Mouse (Mus musculus) brain, embryonic 14.5 days (tissue): ENCODE data around the gene Mapkapk3. TPM values are rescaled to one million over a fixed set of nuclear protein-coding genes. Genes with fewer than 3 reads are reported as not detected.

Experiments
- DNase-seq: peaks from one replicate; pipeline ENCODE4 v3.0.0-alpha.2; 2011; ENCODE audit warnings: low read depth
- CTCF ChIP-seq: fragments of 200-500 bp; IDR thresholded peaks from 2 replicates; pipeline ENCODE4 v1.5.1; 2012; ENCODE audit warnings: inconsistent platforms, mild to moderate bottlenecking, moderate library complexity, borderline replicate concordance; ENCODE audit not compliant: insufficient read depth, insufficient read length; ENCODE audit errors: extremely low read depth
- POLR2A ChIP-seq: fragments of 200-500 bp; IDR thresholded peaks from 2 replicates; pipeline ENCODE4 v1.6.1; 2012; ENCODE audit warnings: mild to moderate bottlenecking, inconsistent platforms, borderline replicate concordance; ENCODE audit not compliant: poor library complexity, insufficient read depth, insufficient read length, severe bottlenecking; ENCODE audit errors: extremely low read depth
- polyA plus RNA-seq: library from polyadenylated mRNA; depleted of rRNA; stranded (reverse); fragments of >200 nt; gene quantifications from 2 replicates; pipeline ENCODE4 v1.2.3, GENCODE M21; 2012

Mapkapk3 gene
- polyA plus RNA-seq, 1 experiment, result 3.3 TPM

DNA sequence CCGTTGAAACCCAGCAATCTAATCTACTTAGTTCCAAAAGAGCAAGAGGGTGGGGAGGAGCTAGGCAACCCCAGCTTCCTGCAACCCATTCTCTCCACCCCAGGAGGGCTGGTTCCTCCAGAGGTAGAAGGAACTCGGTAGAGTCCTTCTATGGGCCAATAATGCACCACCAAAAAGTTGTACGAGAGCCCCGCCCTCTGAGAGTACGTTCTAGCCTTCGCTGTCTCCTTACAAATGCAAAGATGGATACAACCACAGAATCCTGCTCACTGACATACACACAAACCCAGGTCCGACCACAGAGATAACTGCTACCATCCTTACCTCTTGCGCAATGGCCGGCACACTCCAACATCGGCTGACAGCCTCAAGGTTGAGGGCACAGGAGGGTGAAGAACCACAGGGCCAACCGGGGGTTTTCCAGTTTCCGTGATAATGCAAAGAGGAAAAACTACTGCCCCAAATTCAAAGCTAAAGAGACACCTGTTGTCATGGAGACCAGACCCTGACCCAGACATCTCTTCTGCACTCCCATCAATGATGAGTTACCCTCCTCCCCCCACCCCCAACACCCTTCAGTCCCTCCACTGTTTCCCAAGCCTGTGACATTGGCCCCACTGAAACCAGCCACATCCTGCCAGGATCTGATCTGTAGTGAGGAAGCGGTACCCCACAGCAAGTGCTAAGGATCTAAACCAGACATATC, 9.2 kb downstream of the Mapkapk3 start:
- no peak for DNase-seq
- TF ChIP-seq POLR2A, result no peak
- TF ChIP-seq CTCF, result no peak

DNA sequence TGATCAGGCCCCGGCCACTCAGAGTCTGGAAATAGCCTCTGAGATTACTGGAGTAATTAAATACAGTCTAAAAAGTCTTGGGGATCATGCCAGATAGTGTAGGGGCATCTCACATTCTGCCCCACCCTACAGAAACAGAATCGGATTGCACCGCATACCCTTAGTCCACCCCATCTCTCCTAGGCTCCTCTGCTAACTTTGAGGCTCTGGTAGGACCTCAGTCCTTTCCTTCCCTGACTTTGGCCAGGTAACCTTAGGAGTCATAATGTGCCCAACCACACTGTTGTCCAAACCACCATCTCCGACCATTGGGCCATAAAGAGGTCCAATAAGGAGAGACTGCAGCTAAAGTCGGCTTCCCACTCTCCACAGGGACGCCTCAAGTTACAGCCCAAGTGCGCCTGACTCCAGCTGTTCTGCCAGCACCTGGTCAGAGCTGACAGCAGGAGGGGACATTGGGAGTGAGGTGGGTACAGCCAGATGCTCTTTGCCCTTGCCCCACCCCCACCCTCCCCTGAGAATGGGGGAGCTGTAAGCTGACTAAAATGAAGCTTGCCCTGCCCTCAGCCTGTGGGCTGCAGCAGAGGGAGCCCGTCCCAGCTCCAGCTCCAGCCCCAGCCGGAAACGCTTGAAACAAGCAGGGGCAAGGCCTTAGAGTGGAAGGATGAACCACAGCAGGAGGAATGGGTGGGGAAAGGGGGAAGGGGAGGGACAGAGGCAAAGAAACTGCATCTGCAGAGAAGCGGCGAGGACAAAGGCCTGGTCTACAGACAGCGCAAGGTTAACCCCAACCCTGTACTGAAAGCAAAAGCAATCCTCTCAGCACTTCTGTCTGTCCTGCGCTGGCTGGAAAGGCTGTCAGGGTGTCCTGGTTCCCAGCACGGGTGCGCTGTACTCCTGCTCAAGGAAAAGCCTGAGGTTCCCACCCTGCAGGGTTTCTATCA, 10.0 kb downstream of the Mapkapk3 start:
- no peak for DNase-seq

GRCm38 (mm10) chr9:107278527-107279377, 10.9 kb downstream of the Mapkapk3 start:
- TF ChIP-seq CTCF (no peak), POLR2A (no peak)
- DNase-seq, result peak; percentile 54

More for the DNA sequence above, 10.0 kb downstream of the Mapkapk3 start:
- TF ChIP-seq CTCF (no peak), POLR2A (no peak)

DNA sequence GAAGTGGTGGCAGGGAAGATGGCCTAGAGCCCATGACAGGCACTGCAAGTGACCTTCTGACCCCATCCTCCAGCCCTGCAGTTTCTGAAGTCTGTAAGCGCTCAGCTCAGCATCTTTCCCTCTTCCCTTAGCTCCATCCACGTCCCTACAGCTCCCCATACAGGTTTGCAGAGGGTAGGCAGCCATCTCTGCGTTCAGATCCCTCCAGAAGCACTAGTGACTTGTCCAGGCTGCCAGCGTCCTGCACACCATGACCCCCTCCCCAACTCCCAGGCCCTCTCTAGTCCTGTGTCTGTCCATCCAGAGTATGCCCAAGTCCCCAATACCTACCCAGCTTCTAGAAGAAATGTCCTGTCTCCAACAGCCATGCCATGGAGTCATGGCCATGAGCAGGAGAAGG, 11.6 kb downstream of the Mapkapk3 start:
- peak; percentile 40 for DNase-seq
- peak; percentile 37; the same call in 1 of the 2 replicates for TF ChIP-seq CTCF
- no peak for TF ChIP-seq POLR2A

GRCm38 (mm10) chr9:107277603-107278002, 12.1 kb downstream of the Mapkapk3 start:
- DNase-seq, result no peak
- no peak for TF ChIP-seq CTCF
- TF ChIP-seq POLR2A, result no peak

DNA sequence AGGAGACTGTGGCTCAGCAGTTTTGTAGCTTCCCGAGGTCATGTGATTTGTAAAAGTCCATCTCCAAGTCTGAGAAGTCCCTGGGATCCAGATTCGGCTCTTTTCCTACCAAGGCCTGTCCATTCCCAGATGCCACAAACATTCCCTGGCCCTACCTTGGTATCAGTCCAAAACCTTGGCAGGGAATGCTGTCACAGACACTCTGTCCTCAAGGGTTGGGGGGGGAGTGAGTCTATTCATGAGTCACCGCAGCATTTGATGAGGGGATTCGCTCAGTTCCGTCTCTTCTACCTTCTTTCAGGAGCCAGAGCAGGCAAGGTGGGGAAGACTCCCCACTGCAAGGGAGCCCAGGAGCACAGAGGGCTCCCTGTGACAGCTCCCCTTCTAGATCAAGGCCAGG, 14.0 kb downstream of the Mapkapk3 start:
- TF ChIP-seq CTCF (no peak), POLR2A (no peak)
- DNase-seq, result no peak

DNA sequence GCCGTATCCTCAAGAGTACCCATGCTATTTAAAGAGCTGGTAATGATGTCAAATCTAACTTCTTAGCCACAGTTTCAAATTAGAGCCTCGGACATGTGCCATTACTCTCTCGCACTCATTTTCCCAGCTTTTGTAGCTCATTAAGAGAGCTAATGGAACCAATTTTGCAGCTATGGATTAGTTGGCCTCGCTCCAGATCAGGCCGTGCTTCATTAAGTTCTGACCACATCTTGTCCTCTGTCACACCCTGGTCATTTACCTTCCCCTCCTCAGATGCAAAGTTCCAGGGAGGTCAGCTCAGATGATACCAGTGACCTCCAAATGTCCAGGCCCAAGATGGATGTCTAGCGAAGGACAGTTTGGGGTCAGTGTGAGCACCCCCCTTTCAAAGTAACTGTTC, 14.9 kb downstream of the Mapkapk3 start:
- no peak for DNase-seq
- TF ChIP-seq CTCF (no peak), POLR2A (no peak)

- DNase-seq, result no peak
- TF ChIP-seq CTCF (no peak), POLR2A (no peak)
Observed at GRCm38 (mm10) chr9:107273184-107273583, 16.5 kb downstream of the Mapkapk3 start.

DNA sequence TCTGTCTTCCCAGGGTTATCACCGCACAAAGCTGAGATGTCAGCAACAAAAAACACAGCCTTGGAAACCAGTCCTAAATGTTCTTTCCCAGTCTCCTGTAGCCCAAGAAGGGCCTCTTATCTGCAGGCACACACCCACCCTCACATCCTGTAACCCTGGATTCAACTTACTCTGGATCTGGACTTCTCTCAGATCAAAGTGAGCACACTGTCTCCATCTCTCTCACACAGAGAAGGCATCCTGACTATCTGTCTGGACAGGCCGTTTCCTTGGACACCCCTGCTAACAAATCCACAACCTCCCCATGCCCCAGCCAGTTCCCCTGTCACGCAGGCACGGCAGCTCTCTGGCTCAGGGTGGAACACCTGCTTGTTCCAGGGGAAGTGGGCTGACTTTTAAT, 17.4 kb downstream of the Mapkapk3 start:
- DNase-seq, result no peak
- TF ChIP-seq CTCF (no peak), POLR2A (no peak)

GRCm38 (mm10) chr9:107271177-107271938, 18.3 kb downstream of the Mapkapk3 start:
- no peak for TF ChIP-seq POLR2A
- TF ChIP-seq CTCF, result no peak
- no peak for DNase-seq
